Mouse (Mus musculus) kidney, embryonic 14.5 days (tissue): ENCODE results near the gene Ypel3. TPM values are rescaled to one million over a fixed set of nuclear protein-coding genes. Genes with fewer than 3 reads are reported as not detected.
"Not testable (repeated sequence)": the region's sequence is repeated elsewhere in the genome, so short reads cannot be mapped to it uniquely, and the experiment has no call there.

Experiments used
- ATAC-seq: fragments of 200-750 bp; cut with Nextera tagmentation; 2 replicates; pipeline ENCODE4 v1.8.0; 2017; ENCODE audit warnings: moderate number of reproducible peaks, mild to moderate bottlenecking, moderate TSS enrichment, moderate library complexity; ENCODE audit not compliant: low FRiP score, low TSS enrichment
- H3K27ac ChIP-seq: fragments of 300-500 bp; sonication (generic); 2 replicates; pipeline ENCODE4 v1.5.1; 2014; ENCODE audit warnings: low read depth, mild to moderate bottlenecking, low read length, moderate library complexity, mixed read lengths
- H3K27me3 ChIP-seq: fragments of 300-500 bp; sonication (generic); 2 replicates; pipeline ENCODE4 v1.6.1; 2014; ENCODE audit warnings: mild to moderate bottlenecking, low read length; ENCODE audit not compliant: control insufficient read depth, insufficient read depth
- H3K36me3 ChIP-seq: fragments of 300-500 bp; sonication (generic); 2 replicates; pipeline ENCODE4 v1.6.1; 2014; ENCODE audit warnings: low read length, mixed read lengths; ENCODE audit not compliant: control insufficient read depth, insufficient read depth
- H3K4me1 ChIP-seq: fragments of 300-500 bp; sonication (generic); 2 replicates; pipeline ENCODE4 v1.6.1; 2014; ENCODE audit warnings: low read length, mixed read lengths; ENCODE audit not compliant: control insufficient read depth, insufficient read depth
- H3K4me2 ChIP-seq: fragments of 300-500 bp; sonication (generic); replicated peaks from 2 replicates; pipeline ENCODE4 v1.6.1; 2014; ENCODE audit warnings: low read depth, mild to moderate bottlenecking, low read length
- H3K4me3 ChIP-seq: fragments of 300-500 bp; sonication (generic); 2 replicates; pipeline ENCODE4 v1.5.1; 2014; ENCODE audit warnings: mild to moderate bottlenecking, low read length
- H3K9ac ChIP-seq: fragments of 300-500 bp; sonication (generic); 2 replicates; pipeline ENCODE4 v1.6.1; 2014; ENCODE audit warnings: low read depth, mild to moderate bottlenecking, low read length, moderate library complexity
- H3K9me3 ChIP-seq: fragments of 300-500 bp; sonication (generic); 2 replicates; pipeline ENCODE4 v1.6.1; 2016; ENCODE audit warnings: low read length; ENCODE audit not compliant: control insufficient read depth
- WGBS: fragments of 180-500 bp; shearing (Covaris S2); extraction: QIAGEN DNeasy Blood & Tissue Kit; methylation state at CpG from one replicate; pipeline ENCODE4 v1.1.7; 2014; 5-methylcytosine and 5-hydroxymethylcytosine counted together
- polyA plus RNA-seq: library from polyadenylated mRNA; unstranded; fragments of >200 nt; fragmentation: Nextera tagmentation; extraction: Ambion mirVana; gene quantifications from 2 replicates; pipeline ENCODE4 v1.2.1, GENCODE M21; 2014

Ypel3 gene
- polyA plus RNA-seq, 1 experiment from 2014 or later = 87.5 TPM

DNA sequence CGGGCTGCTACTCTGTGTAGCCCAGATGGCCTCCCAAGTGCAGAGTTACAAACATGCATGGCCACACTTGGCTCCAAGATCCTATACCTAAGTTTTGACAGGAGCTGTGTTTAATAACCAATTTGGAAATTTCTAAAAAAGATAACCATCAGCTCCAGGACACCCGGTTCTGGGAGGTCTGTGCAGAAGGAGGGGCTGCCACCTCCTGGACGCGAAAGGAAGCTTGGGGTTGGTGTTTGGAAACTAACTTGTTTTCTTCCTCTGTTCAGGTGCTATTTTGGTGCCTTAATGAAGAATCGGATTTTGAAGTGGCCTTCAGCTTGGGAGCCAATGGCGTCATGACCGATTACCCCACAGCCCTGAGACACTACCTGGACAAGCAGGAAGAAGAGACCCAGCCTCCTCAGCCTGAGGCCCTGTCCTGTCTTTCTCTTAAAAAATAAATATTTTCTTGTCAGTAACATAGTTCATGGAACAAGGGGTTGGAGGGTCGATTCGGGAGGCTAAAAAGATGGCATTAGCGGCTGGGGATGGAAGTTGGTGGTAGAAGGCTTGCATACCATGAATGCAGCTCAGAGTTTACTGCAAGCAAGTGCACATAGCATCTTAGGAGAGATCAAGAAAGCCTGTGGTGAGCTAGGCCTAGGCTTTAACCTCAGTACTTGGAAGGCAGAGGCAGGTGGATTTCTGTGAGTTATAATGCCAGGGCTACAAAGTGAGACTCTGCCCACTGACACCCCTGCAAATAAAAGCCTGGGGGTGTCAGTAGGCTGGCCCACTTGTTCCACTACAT, 1.4 kb upstream of the Ypel3 start:
- H3K4me2 ChIP-seq = no peak overlapping the region
- H3K27ac ChIP-seq = no peak overlapping the region
- H3K27me3 ChIP-seq = no peaks in the 10 kb centered on the region
- H3K9me3 ChIP-seq = no peaks in the 10 kb centered on the region
- peaks cover 12% of the 10 kb centered on the region for H3K36me3 ChIP-seq
- H3K9ac ChIP-seq = peak overlapping the region; percentile 23; the same call in 1 of the 2 replicates
- no peak overlapping the region for H3K4me3 ChIP-seq
- no peak for ATAC-seq
- H3K4me1 ChIP-seq = peaks cover 20% of the 10 kb centered on the region
- 82% methylated on average over 10 of the region's 10 CpGs for WGBS

DNA sequence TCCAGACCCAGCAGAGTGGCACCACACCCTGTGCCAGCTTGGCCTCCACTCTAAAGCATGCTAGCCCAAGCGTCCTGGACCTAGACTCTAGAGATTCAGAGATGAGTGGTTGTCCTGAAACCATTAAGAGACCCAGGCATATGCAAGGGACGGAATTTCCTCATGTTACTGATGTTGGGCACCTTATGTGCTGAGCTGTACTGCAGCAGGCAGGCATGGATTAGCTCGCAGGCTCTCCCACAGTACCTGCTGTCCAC, 849 bp upstream of the Ypel3 start:
- H3K9ac ChIP-seq = peak overlapping the region; percentile 23; the same call in 1 of the 2 replicates

GRCm38 (mm10) chr7:126777476-126777875, 721 bp downstream of the Ypel3 start:
- no peak overlapping the region for H3K27ac ChIP-seq
- 30% methylated on average over 10 of the region's 10 CpGs for WGBS
- H3K4me2 ChIP-seq = peak overlapping the region; percentile 97
- peaks cover 29% of the 10 kb centered on the region for H3K4me1 ChIP-seq
- H3K27me3 ChIP-seq = no peaks in the 10 kb centered on the region
- H3K9ac ChIP-seq = peak overlapping the region; percentile 82
- peaks cover 6% of the 10 kb centered on the region; the same call in 1 of the 2 replicates for H3K36me3 ChIP-seq
- ATAC-seq = no peak
- peak overlapping the region; percentile 73 for H3K4me3 ChIP-seq
- no peaks in the 10 kb centered on the region for H3K9me3 ChIP-seq

More for the DNA sequence above, 849 bp upstream of the Ypel3 start:
- Histone ChIP-seq H3K9me3 (no peaks in the 10 kb centered on the region), H3K4me3 (no peak overlapping the region), H3K4me2 (peak overlapping the region; percentile 97), H3K27me3 (no peaks in the 10 kb centered on the region), H3K36me3 (peaks cover 11% of the 10 kb centered on the region), H3K4me1 (peaks cover 22% of the 10 kb centered on the region), H3K27ac (no peak overlapping the region; the same call in 1 of the 2 replicates)
- no peak for ATAC-seq
- WGBS = 60% methylated on average over 3 of the region's 3 CpGs

GRCm38 (mm10) chr7:126778147-126778546, 1.4 kb downstream of the Ypel3 start:
- H3K27ac ChIP-seq = no peak overlapping the region
- no peak overlapping the region for H3K9ac ChIP-seq
- H3K9me3 ChIP-seq = no peaks in the 10 kb centered on the region
- H3K36me3 ChIP-seq = peaks cover 6% of the 10 kb centered on the region; the same call in 1 of the 2 replicates
- H3K4me2 ChIP-seq = no peak overlapping the region; the same call in 1 of the 2 replicates
- WGBS = 91% methylated on average over 3 of the region's 3 CpGs
- peaks cover 29% of the 10 kb centered on the region for H3K4me1 ChIP-seq
- peak overlapping the region; percentile 73 for H3K4me3 ChIP-seq
- ATAC-seq = no peak
- H3K27me3 ChIP-seq = no peaks in the 10 kb centered on the region

DNA sequence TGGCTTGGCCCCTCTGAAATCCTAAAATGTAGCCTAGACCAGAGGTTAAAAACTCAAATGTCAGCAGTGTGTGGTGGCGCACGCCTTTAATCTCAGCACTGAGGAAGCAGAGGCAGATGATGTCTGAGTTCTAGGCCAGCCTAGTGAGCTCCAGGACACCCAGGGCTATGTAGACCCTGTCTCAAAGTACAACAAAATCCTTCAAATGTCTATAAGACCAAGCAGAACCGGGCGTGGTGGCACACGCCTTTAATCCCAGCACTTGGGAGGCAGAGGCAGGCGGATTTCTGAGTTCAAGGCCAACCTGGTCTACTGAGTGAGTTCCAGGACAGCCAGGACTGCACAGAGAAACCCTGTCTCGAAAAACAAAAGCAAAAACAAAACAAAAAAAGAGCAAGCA, 2.3 kb downstream of the Ypel3 start:
- H3K36me3 ChIP-seq, ATAC-seq, H3K4me2 ChIP-seq, H3K9ac ChIP-seq, H3K4me3 ChIP-seq, H3K27me3 ChIP-seq, H3K27ac ChIP-seq, H3K9me3 ChIP-seq: not testable (repeated sequence)
- WGBS = 91% methylated on average over 7 of the region's 7 CpGs
- H3K4me1 ChIP-seq = peaks cover 29% of the 10 kb centered on the region

DNA sequence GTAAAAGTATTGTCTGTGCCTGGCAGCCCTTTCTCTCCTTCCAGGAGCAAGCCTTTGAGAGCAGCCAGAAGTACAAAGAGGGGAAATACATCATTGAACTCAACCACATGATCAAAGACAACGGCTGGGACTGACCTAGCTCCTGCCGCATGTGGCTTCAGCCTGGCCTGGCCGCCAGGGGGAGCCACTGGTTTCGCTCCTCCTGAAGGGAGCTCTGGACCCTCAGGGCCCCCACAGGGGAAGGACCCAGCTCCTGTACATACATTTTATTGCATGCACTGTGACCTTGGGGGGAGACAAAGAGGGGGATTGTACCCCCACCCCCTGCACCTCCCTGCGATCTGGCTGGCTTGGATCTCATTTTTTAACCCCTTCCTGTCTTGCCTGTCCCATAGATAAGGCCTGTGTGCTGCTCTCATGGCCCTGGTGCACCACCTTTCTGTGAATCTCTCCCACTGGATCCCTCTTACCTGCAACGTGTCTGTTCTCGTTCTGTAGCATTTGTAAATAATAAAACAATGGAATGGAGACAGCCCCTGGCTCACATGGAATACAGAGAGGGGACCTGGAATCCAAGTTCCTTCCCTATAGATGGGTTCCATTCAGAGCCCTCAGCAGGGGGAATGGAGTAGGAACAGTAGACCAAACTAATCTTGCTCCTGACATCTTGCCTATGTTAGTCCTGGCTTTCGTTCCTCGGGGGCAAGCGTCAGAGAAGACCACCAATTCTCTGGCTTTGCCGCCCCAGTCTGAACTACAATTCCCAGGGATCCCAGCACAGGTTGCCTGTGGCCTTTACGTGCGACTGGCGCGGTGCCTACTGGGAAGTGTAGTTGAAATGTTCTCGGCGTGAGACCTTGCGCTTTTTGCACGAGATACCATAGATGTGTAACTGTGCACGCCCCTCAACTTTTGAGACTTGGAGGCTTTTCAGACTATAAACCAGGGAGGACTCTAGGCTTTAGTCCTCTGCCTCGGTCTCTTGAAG, 3.5 kb downstream of the Ypel3 start:
- 1% methylated on average over 21 of the region's 21 CpGs for WGBS

GRCm38 (mm10) chr7:126780971-126781635, 4.3 kb downstream of the Ypel3 start, which contains the start of gene Tbx6:
TSS of gene Tbx6 (plus strand) at chr7:126781483.
- H3K9me3 ChIP-seq = no peaks in the 10 kb centered on the region
- peak within 1 kb of the TSS; percentile 42 for H3K4me3 ChIP-seq
- ATAC-seq = 0 out of 2 replicates have a peak, but pooled peaks have one; percentile 2
- peak within 1 kb of the TSS; percentile 10; the same call in 1 of the 2 replicates for H3K27ac ChIP-seq
- peak within 1 kb of the TSS; percentile 47 for H3K9ac ChIP-seq
- WGBS = 4% methylated on average over 22 of the region's 22 CpGs
- H3K27me3 ChIP-seq = no peaks in the 10 kb centered on the region
- peaks cover 23% of the 10 kb centered on the region for H3K36me3 ChIP-seq
- peak within 1 kb of the TSS; percentile 84 for H3K4me2 ChIP-seq
- peaks cover 29% of the 10 kb centered on the region for H3K4me1 ChIP-seq

More for the DNA sequence above, 3.5 kb downstream of the Ypel3 start:
- Histone ChIP-seq H3K9me3 (no peaks in the 10 kb centered on the region), H3K4me3 (peak overlapping the region; percentile 42), H3K4me2 (peak overlapping the region; percentile 84), H3K36me3 (peaks cover 20% of the 10 kb centered on the region), H3K27me3 (no peaks in the 10 kb centered on the region), H3K9ac (peak overlapping the region; percentile 47), H3K27ac (peak overlapping the region; percentile 15; the same call in 1 of the 2 replicates), H3K4me1 (peaks cover 29% of the 10 kb centered on the region)
- peak; percentile 69 for ATAC-seq

DNA sequence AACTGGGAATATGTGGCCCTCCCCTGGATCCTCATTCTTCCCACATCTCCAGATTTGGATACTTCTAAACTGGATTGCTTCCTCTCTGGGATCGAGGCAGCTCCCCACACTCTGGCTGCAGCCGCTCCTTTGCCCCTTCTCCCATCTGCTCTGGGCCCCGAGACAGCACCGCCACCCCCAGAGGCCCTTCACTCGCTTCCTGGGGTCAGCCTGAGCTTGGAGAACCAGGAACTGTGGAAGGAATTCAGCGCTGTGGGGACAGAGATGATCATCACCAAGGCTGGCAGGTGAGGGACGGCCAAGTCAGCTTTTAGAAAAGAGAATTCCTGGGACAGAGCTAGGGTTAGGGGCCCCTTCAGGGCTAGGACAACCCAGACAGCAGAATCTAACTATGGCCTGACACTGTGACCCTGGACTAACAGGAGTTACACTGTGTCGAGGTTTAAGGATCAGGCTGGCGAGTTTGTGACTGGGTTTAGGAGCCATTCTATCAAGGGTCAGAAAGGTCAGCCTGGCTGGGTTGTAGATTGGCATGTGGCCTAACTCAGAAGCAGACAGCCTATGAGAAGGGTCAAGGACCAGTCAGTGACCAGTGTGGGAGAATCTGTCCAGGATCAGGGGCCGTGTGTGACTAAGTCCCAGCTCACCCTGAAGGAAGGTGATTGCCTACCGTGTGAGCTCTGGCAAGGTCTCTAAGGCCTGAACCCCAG, 5.1 kb downstream of the Ypel3 start:
- Histone ChIP-seq H3K27ac (no peak overlapping the region), H3K4me2 (peak overlapping the region; percentile 84), H3K27me3 (no peaks in the 10 kb centered on the region), H3K4me3 (no peak overlapping the region; the same call in 1 of the 2 replicates), H3K9me3 (no peaks in the 10 kb centered on the region), H3K4me1 (peaks cover 29% of the 10 kb centered on the region), H3K9ac (peak overlapping the region; percentile 47), H3K36me3 (peaks cover 30% of the 10 kb centered on the region)
- WGBS = 27% methylated on average over 11 of the region's 11 CpGs
- no peak for ATAC-seq
